Mouse (Mus musculus) gastrocnemius, adult 2 months (tissue): ENCODE data around the gene Cd59a. TPM values are rescaled to one million over a fixed set of nuclear protein-coding genes. Genes with fewer than 3 reads are reported as not detected.
A peak's percentile ranks its signal among the peaks of the same experiment; 100 is the strongest.
"Not testable (repeated sequence)": the region's sequence is repeated elsewhere in the genome, so short reads cannot be mapped to it uniquely, and the experiment has no call there.

Experiments used
- DNase-seq: peaks from one replicate; pipeline ENCODE4 v3.0.0; 2022
- H3K27ac ChIP-seq: fragments of 200-600 bp; 2 replicates; pipeline ENCODE4 v1.8.1; 2022; ENCODE audit warnings: mild to moderate bottlenecking
- H3K4me3 ChIP-seq: fragments of 200-600 bp; 2 replicates; pipeline ENCODE4 v1.8.1; 2022; ENCODE audit warnings: mild to moderate bottlenecking, moderate library complexity
- CTCF ChIP-seq: fragments of 200-600 bp; IDR thresholded peaks from 2 replicates; pipeline ENCODE4 v1.8.1; 2022; ENCODE audit warnings: antibody characterized with exemption, mild to moderate bottlenecking, moderate library complexity
- intact Hi-C: fragments of 180-260 bp; cut with DNase I; formaldehyde crosslinking; loops from one replicate; pipeline ENCODE4 v1.15.1; 2025
- total RNA-seq, 2 experiments: library from RNA; stranded (reverse); gene quantifications; 2 replicates each; pipeline ENCODE4 v1.2.3; 2021

Gene Cd59a
- total RNA-seq, 2 experiments from 2014 or later, result 14.3 to 18.4 TPM

DNA sequence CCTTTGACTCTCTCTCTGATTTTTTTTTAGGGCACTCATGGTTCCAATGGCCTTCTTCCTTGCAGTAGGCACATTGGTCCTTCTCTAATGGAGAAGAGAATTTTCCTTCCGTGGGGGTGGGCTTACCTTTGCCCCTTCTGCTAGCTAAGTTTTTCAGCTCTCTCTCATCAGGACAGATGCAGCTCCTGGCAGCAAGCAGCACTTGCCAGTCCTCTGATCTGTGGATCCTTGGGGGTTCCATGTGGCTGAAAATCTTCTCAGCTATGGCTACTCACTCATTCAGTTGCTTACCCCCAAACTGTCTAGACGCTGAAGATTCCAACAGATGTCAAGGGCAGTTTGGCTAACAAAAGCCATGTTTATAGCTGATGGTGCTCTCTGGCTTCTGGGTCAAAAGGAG, 2.3 kb upstream of the Cd59a start:
- no peak for TF ChIP-seq CTCF
- H3K27ac ChIP-seq, result no peak overlapping the region
- DNase-seq, result no peak
- intact Hi-C loops, result no loop called here
- no peak overlapping the region for H3K4me3 ChIP-seq

DNA sequence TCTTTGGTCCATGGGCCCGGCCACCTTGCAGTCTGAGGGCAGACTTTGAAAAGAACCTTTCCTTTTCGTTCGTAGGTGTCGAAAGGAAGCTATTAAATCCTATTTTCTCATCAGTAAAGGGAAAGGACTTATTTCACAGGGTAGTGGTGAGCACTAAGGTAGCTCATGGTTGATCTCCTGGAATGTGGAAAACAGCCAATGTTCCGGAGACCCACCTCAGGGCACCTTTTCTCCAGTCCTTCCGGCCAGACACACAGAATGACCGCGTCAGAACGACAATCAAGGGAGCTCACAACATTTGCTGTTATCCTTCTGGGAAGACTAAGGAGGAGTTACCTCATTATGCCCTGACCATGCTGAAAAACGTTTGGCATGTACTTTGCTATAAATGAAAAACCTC, 655 bp downstream of the Cd59a start:
- TF ChIP-seq CTCF, result no peak
- Histone ChIP-seq H3K4me3 (peak overlapping the region; percentile 74), H3K27ac (peak overlapping the region; percentile 95)
- DNase-seq, result no peak
- intact Hi-C loops, result loop anchor here (2.0 kb wide), 1 partner anchor 61 kb away; no protein-coding TSS in a partner anchor

DNA sequence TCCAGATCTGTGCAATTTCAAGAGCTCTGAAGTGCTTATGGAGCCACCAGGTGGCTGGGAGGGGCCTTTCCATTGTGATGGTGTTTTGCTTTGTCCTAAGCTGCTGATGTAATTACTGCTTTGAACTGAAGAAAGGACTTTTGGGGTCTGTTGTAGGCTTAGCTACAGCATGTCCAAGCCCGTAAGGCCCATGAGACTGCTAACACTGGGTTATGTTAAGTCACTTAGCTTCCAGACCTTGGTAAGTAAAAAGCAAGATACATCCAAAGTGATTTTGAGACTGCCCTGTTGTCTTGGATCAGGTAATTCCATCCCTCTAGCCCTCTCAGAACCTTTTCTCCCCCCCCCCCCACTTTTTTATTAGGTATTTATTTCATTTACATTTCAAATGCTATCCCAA, 1.2 kb downstream of the Cd59a start:
- peak overlapping the region; percentile 95 for H3K27ac ChIP-seq
- DNase-seq, result not testable (repeated sequence)
- intact Hi-C loops, result loop anchor here (2.0 kb wide), 1 partner anchor 62 kb away; no protein-coding TSS in a partner anchor
- H3K4me3 ChIP-seq, result peak overlapping the region; percentile 74

DNA sequence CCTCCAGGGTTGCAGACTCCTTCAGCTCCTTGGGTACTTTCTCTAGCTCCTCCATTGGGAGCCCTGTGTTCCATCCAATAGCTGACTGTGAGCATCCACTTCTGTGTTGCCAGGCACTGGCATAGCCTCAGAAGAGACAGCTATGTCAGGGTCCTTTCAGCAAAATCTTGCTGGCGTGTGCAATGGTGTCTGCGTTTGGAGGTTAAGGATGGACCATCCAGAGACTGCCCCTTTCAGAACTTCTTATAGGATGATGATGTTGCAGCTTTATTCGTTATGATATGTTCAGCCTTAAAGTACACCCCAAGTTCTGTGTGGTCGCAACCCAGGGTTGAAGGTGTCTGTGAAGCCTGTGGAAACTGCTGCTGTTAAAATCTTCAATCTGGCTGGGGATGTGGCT, 1.8 kb downstream of the Cd59a start:
- intact Hi-C loops, result loop anchor here (2.0 kb wide), 1 partner anchor 63 kb away; no protein-coding TSS in a partner anchor
- peak overlapping the region; percentile 74 for H3K4me3 ChIP-seq
- not testable (repeated sequence) for DNase-seq, H3K27ac ChIP-seq

DNA sequence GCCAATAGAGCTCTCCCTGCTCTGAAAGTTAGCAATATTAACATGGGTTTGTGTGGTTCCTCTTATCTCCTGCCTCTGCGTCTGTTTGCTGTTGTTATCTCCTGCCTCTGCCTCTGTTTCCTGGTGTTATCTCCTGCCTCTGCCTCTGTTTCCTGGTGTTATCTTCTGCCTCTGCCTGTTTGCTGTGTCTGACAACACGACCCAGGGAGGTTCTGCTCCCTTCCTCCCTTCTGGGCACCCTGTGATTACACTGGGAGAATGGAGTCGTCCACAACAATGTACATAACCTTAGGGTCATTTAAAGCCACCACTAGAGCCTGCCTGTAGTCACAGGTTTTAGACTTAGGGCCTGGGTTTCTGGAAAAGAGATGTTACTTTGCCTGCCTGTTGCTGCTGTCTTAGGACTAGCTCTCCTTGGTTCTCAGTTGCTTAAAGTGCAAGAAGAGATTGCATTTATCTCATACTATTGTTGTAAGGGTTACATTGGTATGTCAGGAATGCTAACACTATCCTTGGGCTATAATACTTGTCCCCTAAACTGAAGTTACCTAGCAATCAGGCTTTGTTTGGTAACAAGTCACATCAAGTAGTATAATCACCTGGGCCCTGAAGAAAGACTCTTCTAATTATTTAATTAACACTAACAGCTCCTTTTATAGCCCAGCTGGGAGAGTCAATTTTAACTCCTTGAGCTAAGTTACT, 3.1 kb downstream of the Cd59a start:
- TF ChIP-seq CTCF, result no peak
- intact Hi-C loops, result no loop called here
- DNase-seq, result no peak
- Histone ChIP-seq H3K4me3 (no peak overlapping the region), H3K27ac (no peak overlapping the region)

DNA sequence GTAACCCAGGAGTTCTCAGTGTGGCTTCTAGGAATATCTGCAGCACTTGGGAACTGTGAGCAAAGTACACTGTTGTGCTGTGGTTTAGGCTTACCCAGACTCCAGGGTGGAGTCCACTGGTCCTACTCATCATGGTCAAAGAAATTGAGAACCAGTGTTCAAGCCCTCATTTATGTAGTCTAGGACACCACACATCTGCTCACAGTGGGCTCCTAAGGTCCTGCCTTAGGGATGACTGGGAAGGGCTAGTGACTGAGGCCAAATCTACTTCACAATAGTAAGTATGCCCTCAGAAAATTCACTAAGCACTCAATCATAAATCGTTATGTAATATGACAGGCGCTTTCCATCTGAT, 3.6 kb downstream of the Cd59a start:
- no peak for TF ChIP-seq CTCF
- intact Hi-C loops, result no loop called here
- no peak for DNase-seq
- H3K4me3 ChIP-seq, result no peak overlapping the region
- H3K27ac ChIP-seq, result no peak overlapping the region

DNA sequence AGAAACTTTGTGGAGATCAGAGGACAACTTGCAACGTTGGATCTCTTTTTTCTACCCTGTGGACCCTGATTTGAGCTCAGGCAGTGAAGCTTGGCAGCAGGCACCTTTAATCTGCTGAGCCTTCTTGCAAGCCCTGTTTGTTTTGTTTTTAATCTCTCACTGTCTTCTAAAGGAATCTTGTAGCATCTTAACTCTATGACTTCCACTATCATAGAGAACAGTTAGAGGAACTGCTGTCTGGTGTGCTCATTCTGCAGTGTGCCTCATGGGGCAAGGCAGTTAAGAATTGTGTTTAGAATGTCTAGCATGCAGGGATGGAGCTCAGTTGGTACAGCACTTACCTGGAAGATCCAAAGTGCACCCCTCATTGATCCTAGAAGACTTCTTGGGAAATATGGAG, 4.3 kb downstream of the Cd59a start:
- intact Hi-C loops, result no loop called here
- Histone ChIP-seq H3K4me3 (no peak overlapping the region), H3K27ac (no peak overlapping the region)
- DNase-seq, result no peak
- no peak for TF ChIP-seq CTCF

DNA sequence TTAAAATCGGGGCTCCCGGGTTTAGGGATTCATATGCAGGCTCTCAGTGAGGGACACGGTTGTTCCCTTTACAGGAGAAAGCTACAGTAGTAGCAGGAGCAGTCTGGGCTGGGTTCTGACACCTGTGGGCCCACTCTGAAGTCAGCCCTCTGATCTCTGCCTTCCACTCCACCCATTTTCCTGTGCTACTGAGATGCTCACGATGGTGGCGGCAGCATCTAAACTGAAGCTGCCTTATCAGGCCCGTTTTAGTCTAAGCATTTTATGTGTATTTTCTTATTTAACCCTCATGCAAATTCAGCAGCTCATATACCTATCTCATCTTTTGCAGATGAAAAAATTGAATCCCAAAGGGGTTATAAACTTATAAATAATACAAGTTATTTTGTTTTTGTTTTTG, 9.2 kb downstream of the Cd59a start:
- Histone ChIP-seq H3K27ac (no peak overlapping the region), H3K4me3 (no peak overlapping the region)
- TF ChIP-seq CTCF, result no peak
- intact Hi-C loops, result no loop called here
- DNase-seq, result no peak

DNA sequence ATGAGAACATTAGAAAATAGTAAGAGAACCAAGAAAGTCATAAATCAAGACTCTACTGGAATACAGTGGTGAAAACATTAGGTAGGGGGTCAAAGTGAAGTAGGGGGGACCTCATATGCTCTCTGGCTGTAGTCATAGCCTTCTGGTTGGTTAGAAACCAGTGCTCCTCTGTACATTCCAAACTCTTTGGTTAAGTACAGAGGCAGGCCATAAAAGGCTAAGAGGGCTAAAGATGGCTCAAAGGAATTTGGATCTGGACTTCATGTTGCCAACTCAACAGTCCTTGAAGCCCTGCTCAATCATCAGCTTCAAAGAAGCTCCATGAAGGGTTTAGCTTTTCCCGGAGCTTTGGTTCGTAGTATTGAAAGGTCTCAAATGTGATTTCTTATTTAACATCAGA, 13.4 kb downstream of the Cd59a start:
- DNase-seq, H3K27ac ChIP-seq, intact Hi-C loops, H3K4me3 ChIP-seq: not testable (repeated sequence)

DNA sequence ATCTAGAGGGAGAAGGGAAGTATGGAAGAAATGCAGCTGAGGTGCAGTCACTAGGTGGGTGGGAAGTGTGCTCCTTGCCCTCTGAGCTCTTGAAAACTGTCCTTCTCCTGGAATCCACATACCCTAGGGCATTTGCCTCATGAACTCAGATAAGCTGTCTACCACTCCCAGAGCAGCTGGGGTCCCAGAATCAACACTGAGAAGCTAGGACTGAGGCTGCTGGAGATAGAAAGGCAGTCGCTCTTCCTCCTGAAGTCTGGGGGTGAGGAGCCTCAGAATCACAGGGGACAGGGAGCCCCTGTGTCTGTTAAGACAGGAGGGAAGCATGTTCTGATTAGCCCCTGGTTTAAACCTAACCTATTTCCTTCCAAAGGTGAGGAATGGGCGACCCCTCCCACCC, 13.9 kb downstream of the Cd59a start:
- DNase-seq, result no peak
- intact Hi-C loops, result no loop called here
- no peak for TF ChIP-seq CTCF

DNA sequence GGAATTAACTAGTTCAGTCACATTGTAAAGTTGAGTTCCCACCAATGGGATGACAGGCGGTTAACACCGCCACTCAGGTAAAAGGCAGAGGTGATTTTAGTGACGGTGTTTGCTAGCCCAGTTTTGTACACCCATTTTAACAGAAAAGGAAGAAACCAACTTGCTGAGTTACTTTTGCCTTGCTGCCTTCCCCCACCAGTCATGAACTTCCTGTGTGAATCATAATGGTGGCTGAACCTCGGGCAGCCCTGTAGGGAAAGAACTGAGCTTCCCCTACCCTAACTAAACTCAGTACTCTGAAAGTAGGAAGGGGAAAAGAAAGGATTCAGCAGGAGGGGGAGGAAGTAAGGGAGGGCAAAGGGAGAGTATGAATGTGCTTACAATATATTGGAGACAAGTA, 14.4 kb downstream of the Cd59a start:
- intact Hi-C loops, result no loop called here
- TF ChIP-seq CTCF, result no peak
- no peak for DNase-seq
- no peak overlapping the region for H3K27ac ChIP-seq
- no peak overlapping the region for H3K4me3 ChIP-seq

More for the DNA sequence above, 13.9 kb downstream of the Cd59a start:
- H3K4me3 ChIP-seq, result no peak overlapping the region
- H3K27ac ChIP-seq, result no peak overlapping the region; the same call in 1 of the 2 replicates

DNA sequence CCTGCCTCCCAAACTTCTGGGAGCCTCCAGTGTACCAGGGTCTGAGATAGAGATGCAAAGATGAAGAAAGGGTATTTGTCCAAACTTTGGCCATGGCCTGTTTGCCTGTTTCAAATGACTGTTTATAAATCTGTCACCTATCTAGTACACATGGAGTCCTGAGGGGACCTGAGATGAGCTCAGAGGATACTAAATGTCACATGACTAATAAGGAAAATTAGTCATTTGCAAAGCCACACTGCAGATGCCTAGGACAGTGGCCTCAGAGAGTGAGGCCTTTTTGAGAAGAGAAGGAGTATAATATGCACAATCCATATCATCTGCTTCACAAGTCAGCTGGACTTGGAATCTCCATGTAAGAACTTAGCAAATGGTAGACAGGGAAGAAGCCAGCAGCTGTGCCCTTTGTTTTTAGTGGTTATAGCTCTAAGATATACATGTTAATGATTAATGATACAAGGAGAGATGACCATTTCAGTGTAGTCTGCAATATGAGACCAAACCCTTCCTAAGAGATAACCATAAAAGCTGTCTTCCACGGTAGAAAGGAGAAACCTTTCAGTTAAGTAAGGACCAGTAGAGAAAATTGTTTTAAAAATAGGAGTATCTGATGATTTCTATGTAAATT, 15.7 kb downstream of the Cd59a start:
- intact Hi-C loops, DNase-seq, H3K4me3 ChIP-seq, H3K27ac ChIP-seq: not testable (repeated sequence)

DNA sequence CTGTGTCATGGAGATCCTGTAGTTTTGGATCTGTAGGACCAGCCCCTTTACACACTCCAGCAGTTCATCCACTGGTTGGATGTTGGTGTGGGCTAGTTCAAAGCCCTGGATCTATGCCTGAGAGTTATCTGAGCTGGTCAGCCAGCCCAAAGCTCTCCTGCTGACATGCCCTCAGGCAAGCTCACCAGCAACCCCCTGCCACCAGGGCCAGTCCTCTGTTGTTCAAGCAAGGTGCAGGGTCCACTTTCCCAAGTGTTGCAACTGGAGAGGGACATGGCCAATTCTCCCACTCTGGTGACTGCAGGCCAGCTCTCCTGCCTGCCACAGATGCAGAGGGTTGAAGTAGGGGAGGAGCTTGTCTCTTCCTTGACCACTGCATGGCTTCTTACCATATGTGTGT, 18.0 kb downstream of the Cd59a start:
- intact Hi-C loops, DNase-seq, H3K27ac ChIP-seq, H3K4me3 ChIP-seq: not testable (repeated sequence)

DNA sequence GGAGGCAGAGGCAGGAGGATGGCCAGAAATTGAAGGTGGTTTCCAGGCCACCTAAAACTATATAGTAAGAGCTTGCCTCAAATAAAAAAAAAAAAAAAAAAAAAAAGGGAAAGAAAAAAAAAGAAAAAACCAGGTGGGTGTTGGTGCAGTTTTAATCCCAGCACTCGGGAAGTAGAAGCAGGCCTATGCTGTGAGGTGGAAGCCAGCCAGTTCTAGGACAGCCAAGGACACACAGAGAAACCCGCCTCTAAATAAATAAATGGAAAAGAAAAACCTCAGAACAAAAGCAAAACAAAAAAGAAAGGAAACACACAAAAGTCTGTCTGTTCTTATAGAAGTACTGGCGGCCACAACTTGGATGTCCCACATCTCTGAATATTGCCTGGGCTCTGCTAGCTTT, 19.3 kb downstream of the Cd59a start:
- Histone ChIP-seq H3K4me3 (no peak overlapping the region), H3K27ac (no peak overlapping the region)
- no peak for DNase-seq
- intact Hi-C loops, result no loop called here
- TF ChIP-seq CTCF, result no peak

DNA sequence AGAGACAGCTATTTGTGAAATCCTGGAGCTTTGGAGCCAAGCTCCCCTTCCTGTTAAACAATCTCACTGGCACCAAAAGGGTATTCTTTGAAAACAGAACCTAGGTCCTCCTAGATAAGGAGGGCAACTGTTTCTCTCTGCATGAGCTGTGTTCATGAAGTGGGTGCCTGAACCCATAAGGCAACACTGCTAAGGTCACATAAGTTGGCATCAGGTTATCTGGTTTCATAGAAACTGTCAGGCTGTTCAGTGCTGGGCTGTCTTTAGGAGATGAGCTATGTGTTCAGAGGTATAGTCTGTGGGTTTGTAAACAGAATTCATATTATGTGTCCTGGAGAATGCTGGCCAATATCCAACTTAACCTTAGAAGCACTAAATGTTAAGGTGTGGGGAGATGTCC, 21.6 kb downstream of the Cd59a start:
- H3K27ac ChIP-seq, H3K4me3 ChIP-seq, intact Hi-C loops, DNase-seq: not testable (repeated sequence)
